Mouse (Mus musculus) embryonic facial prominence, embryonic 14.5 days (tissue): ENCODE results near the gene Rcc2. TPM values are rescaled to one million over a fixed set of nuclear protein-coding genes. Genes with fewer than 3 reads are reported as not detected.

ENCODE experiments used
- ATAC-seq: fragments of 200-750 bp; cut with Nextera tagmentation; 2 replicates; pipeline ENCODE4 v1.8.0; 2017; ENCODE audit warnings: low read depth, moderate number of reproducible peaks, moderate TSS enrichment
- DNase-seq: peaks from one replicate; pipeline ENCODE4 v3.0.0-alpha.2; 2015; ENCODE audit warnings: low spot score
- H3K27ac ChIP-seq: fragments of 300-500 bp; sonication (generic); replicated peaks from 2 replicates; pipeline ENCODE4 v1.5.1; 2014; ENCODE audit warnings: low read depth, mild to moderate bottlenecking, low read length, moderate library complexity
- H3K27me3 ChIP-seq: fragments of 300-500 bp; sonication (generic); replicated peaks from 2 replicates; pipeline ENCODE4 v1.6.1; 2014; ENCODE audit warnings: low read length; ENCODE audit not compliant: control insufficient read depth, insufficient read depth
- H3K36me3 ChIP-seq: fragments of 300-500 bp; sonication (generic); 2 replicates; pipeline ENCODE4 v1.6.1; 2014; ENCODE audit warnings: low read length, mixed read lengths; ENCODE audit not compliant: control insufficient read depth, insufficient read depth
- H3K4me1 ChIP-seq: fragments of 300-500 bp; sonication (generic); 2 replicates; pipeline ENCODE4 v1.6.1; 2014; ENCODE audit warnings: antibody characterized with exemption, low read length; ENCODE audit not compliant: control insufficient read depth, insufficient read depth
- H3K4me2 ChIP-seq: fragments of 300-500 bp; sonication (generic); 2 replicates; pipeline ENCODE4 v1.6.1; 2014; ENCODE audit warnings: low read depth, mild to moderate bottlenecking, low read length, moderate library complexity, mixed read lengths
- H3K4me3 ChIP-seq: fragments of 300-500 bp; sonication (generic); 2 replicates; pipeline ENCODE4 v1.5.1; 2014; ENCODE audit warnings: low read depth, mild to moderate bottlenecking, low read length
- H3K9ac ChIP-seq: fragments of 300-500 bp; sonication (generic); 2 replicates; pipeline ENCODE4 v1.6.1; 2014; ENCODE audit warnings: low read depth, mild to moderate bottlenecking, low read length, moderate library complexity, mixed read lengths
- H3K9me3 ChIP-seq: fragments of 300-500 bp; sonication (generic); 2 replicates; pipeline ENCODE4 v1.6.1; 2016; ENCODE audit warnings: low read length; ENCODE audit not compliant: control insufficient read depth
- WGBS: fragments of 180-500 bp; shearing (Covaris S2); extraction: QIAGEN DNeasy Blood & Tissue Kit; methylation state at CpG from one replicate; pipeline ENCODE4 v1.1.7; 2014; 5-methylcytosine and 5-hydroxymethylcytosine counted together
- polyA plus RNA-seq: library from polyadenylated mRNA; unstranded; fragments of >200 nt; fragmentation: Nextera tagmentation; extraction: Ambion mirVana; gene quantifications from 2 replicates; pipeline ENCODE4 v1.2.1, GENCODE M21; 2014

Gene Rcc2
- polyA plus RNA-seq, 1 experiment from 2014 or later: 31.6 TPM

DNA sequence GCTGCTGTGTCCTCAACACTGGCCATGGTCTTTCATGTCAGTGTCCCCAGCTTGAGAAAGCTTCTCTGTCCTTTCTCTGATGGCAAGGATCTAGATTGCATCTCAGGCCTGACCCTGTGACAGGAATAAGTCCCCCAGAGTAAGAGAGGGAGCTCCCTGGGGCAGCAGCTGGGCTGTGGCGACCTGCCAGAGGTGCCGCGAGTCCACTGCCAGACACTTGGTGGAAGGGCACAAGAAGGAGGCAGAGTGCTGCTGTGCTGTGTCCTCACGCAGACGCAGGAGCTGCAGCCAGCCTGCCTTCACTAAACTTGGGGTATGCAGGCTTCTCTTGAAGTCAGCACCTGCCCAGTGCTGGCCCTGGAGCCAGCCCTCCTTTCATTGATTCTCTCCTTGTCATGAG, 11.0 kb downstream of the Rcc2 start:
- 88% methylated on average over 5 of the region's 5 CpGs for WGBS

DNA sequence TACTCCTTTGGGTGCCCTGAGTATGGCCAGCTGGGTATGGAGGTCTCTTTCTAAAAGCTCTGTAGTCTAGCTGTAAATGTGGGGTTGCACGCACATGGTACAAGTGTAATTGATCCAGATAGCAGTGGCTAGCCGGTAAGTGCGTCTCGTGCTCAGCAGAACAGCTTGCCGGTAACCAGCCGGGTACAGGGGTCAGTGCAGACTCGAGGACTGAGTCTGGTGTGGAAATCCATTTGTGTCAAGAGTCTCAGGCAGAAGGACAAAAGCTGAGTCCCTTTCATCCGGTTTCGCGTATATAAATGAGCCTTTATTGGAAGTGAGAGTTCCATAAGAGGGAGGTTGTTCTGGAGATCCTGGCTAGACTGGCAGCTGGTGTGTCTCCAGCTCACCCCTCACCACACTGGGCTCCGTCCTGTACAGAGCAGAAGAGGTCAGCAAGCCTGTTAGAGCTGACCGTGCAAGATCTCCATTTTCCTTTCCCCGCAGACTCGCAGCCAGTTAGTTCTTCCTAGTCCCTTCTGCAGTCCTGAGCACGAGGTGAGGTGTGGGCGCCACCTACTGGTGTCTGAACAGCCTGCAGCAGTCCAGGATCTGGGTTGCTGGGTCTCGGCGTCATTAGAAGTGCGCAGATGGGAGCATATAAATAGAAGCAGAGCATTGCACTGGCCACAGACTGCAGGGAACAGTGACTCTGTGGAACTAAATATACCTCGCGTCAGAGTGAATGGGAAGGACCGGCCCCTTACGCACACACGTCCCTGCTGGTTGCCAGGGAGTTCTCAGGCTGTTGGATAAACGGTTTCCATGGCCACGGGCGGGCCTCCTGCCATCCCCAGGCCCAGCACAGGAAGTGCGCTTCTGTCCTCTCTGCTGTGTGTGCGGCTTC, 13.4 kb downstream of the Rcc2 start:
- H3K9me3 ChIP-seq: no peaks in the 10 kb centered on the region
- no peak overlapping the region for H3K27ac ChIP-seq
- H3K4me2 ChIP-seq: no peak overlapping the region
- no peaks in the 10 kb centered on the region for H3K27me3 ChIP-seq
- peak; percentile 87 for ATAC-seq
- H3K36me3 ChIP-seq: peaks cover 98% of the 10 kb centered on the region
- DNase-seq: peak; percentile 90
- H3K4me3 ChIP-seq: no peak overlapping the region
- 55% methylated on average over 29 of the region's 29 CpGs for WGBS
- H3K9ac ChIP-seq: no peak overlapping the region
- H3K4me1 ChIP-seq: no peaks in the 10 kb centered on the region

More for the DNA sequence above, 11.0 kb downstream of the Rcc2 start:
- no peak overlapping the region for H3K9ac ChIP-seq
- DNase-seq: no peak
- no peak overlapping the region for H3K4me2 ChIP-seq
- no peaks in the 10 kb centered on the region for H3K9me3 ChIP-seq
- no peak for ATAC-seq
- no peaks in the 10 kb centered on the region for H3K4me1 ChIP-seq
- peaks cover 87% of the 10 kb centered on the region for H3K36me3 ChIP-seq
- H3K4me3 ChIP-seq: no peak overlapping the region
- H3K27me3 ChIP-seq: no peaks in the 10 kb centered on the region
- H3K27ac ChIP-seq: no peak overlapping the region

DNA sequence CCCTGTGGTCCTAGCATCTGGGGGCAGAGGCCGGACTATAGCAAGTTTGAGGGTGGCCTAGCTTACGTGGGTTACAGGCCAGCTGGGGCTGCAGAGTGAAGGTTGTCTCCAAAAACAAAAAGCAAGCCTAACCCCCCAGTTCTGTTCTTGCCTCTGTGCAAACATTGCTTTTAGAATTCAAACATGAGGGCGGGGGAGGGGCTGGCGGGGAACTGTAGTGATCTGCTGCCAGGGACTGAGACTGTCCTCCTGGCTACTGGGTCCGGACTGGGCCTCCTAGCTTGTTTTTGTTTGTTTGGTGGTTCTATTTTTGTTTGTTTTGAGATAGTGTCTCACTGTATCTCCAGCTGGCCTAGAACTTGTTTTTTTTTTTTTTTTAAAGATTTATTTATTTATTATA, 14.2 kb downstream of the Rcc2 start:
- Histone ChIP-seq H3K36me3 (peaks cover 98% of the 10 kb centered on the region), H3K27ac (no peak overlapping the region), H3K4me3 (no peak overlapping the region), H3K4me1 (no peaks in the 10 kb centered on the region), H3K9me3 (no peaks in the 10 kb centered on the region), H3K27me3 (no peaks in the 10 kb centered on the region), H3K9ac (no peak overlapping the region), H3K4me2 (no peak overlapping the region)
- DNase-seq (no peak), ATAC-seq (no peak)
- 87% methylated on average over 5 of the region's 5 CpGs for WGBS

DNA sequence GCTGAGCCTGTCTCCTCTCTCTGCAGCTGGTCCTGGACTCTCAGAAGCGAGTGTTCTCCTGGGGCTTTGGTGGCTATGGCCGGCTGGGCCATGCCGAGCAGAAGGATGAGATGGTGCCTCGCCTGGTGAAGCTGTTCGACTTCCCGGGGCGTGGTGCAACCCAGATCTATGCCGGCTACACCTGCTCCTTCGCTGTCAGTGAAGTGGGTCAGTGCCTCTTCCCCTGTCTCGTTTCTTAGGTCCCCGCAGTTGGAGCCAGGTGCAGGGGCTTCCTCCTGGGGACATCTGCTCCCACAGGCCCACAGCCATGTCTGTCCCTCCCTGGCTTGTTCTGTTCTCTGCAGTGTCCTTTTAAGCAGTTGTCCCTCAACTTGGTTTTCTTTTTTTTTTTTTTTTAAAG, 16.7 kb downstream of the Rcc2 start:
- WGBS: 93% methylated on average over 11 of the region's 11 CpGs
- H3K27ac ChIP-seq: no peak overlapping the region
- no peak overlapping the region for H3K4me3 ChIP-seq
- no peak overlapping the region for H3K9ac ChIP-seq
- H3K9me3 ChIP-seq: no peaks in the 10 kb centered on the region
- no peak overlapping the region for H3K4me2 ChIP-seq
- no peak for DNase-seq
- no peaks in the 10 kb centered on the region for H3K27me3 ChIP-seq
- H3K36me3 ChIP-seq: peaks cover 98% of the 10 kb centered on the region
- ATAC-seq: no peak
- no peaks in the 10 kb centered on the region for H3K4me1 ChIP-seq

DNA sequence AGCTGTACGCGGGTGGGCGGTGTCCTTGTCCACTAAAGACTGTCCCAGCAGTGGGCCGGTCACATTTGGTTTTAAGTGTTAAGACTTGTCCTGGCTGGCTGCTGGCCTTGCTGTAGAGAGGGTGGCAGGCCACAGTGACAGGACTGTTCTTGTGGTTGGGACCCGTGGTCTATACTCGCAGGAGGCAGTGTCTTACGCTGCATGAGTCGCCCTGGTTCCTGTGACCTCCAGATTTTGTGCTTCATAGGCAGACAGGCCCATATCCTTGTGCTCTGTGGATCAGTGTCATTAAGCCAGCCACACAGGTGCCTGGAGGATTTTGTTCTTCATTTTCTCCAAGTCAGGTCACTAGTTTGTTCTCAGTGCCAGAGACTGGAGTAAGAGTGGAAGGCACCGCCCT, 18.1 kb downstream of the Rcc2 start:
- ATAC-seq (no peak), DNase-seq (no peak)
- peaks cover 97% of the 10 kb centered on the region for H3K36me3 ChIP-seq
- no peaks in the 10 kb centered on the region for H3K4me1 ChIP-seq
- H3K27ac ChIP-seq: no peak overlapping the region
- H3K4me3 ChIP-seq: no peak overlapping the region
- H3K27me3 ChIP-seq: no peaks in the 10 kb centered on the region
- 93% methylated on average over 9 of the region's 9 CpGs for WGBS
- no peaks in the 10 kb centered on the region for H3K9me3 ChIP-seq
- no peak overlapping the region for H3K9ac ChIP-seq
- H3K4me2 ChIP-seq: no peak overlapping the region

DNA sequence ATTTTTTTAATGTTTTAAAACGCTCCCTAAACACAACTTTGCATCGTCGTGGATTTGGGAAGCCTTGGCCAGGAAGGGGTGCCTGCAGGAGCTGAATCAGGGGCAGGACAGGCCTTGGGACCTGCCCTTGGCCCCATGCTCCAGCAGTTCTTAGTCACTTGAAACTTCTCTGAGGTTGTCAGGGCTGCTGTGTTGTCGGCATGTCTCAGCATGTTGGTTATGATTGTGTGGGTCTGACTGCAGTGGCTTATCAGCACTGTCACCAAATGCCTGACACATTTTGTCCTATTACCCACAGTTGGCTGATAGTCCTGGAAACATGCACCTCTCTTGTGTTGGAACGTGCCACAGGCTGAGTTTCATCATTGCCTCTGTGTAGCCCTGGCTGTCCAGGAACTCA, 19.8 kb downstream of the Rcc2 start:
- no peaks in the 10 kb centered on the region for H3K9me3 ChIP-seq
- no peaks in the 10 kb centered on the region for H3K27me3 ChIP-seq
- H3K4me2 ChIP-seq: no peak overlapping the region
- H3K9ac ChIP-seq: no peak overlapping the region
- ATAC-seq: no peak
- DNase-seq: no peak
- H3K27ac ChIP-seq: no peak overlapping the region
- H3K36me3 ChIP-seq: peaks cover 83% of the 10 kb centered on the region
- H3K4me1 ChIP-seq: no peaks in the 10 kb centered on the region
- WGBS: 86% methylated on average over 5 of the region's 5 CpGs
- no peak overlapping the region for H3K4me3 ChIP-seq

DNA sequence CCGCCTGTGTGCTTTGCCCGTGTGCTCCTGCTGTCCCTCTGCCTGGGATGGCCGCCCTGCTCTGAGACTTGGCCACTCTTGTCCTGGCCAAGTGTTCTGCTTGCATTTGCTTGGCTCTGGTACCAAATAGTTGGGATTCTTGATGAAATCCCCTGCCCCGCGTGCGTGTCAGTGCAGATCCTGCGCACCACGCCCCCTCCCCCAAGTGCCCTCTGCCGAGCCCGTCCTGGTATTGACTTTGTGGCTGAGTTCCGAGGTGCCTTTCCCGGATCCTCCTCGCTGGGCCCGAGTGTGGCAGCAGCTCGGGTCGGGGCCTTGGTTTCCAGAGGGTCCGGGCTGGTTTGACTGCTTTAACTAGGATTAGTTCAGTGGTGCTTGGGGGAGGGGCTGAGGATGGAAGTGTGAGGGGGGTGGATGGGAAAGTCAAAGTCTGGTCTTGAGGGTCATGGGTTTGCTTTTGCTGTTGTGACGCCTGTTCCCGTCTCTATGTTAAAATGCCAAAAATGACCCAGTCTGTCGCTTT, 21.7 kb downstream of the Rcc2 start:
- Histone ChIP-seq H3K27ac (no peak overlapping the region), H3K4me2 (no peak overlapping the region), H3K4me3 (no peak overlapping the region), H3K9me3 (no peaks in the 10 kb centered on the region), H3K4me1 (no peaks in the 10 kb centered on the region), H3K9ac (no peak overlapping the region), H3K27me3 (no peaks in the 10 kb centered on the region), H3K36me3 (peaks cover 63% of the 10 kb centered on the region)
- ATAC-seq (no peak), DNase-seq (no peak)
- 77% methylated on average over 20 of the region's 20 CpGs for WGBS

DNA sequence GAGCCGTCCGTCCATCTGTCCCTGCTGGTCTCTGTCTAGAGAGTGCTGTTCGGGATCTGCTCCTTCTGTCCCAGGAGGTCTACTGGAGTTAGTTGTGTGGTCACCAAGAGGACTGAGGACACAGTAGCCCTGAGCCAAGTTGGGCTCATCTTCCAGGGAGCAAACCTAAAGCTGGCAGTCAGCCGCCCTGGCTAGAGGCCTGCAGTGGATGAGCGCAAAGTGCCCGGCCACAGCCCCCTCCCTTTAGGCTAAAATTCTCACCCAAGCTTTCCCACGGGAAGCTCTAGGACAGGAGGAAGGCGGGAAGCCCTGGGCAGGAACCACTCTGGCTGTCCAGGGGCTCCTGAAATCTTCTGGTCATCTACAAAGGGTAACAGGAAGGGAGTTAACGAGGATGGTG, 22.4 kb downstream of the Rcc2 start:
- WGBS: 76% methylated on average over 9 of the region's 9 CpGs
- no peaks in the 10 kb centered on the region for H3K4me1 ChIP-seq
- ATAC-seq (no peak), DNase-seq (no peak)
- no peak overlapping the region for H3K27ac ChIP-seq
- no peak overlapping the region for H3K4me3 ChIP-seq
- H3K36me3 ChIP-seq: peaks cover 56% of the 10 kb centered on the region
- H3K27me3 ChIP-seq: no peaks in the 10 kb centered on the region
- H3K4me2 ChIP-seq: no peak overlapping the region
- no peak overlapping the region for H3K9ac ChIP-seq
- no peaks in the 10 kb centered on the region for H3K9me3 ChIP-seq

DNA sequence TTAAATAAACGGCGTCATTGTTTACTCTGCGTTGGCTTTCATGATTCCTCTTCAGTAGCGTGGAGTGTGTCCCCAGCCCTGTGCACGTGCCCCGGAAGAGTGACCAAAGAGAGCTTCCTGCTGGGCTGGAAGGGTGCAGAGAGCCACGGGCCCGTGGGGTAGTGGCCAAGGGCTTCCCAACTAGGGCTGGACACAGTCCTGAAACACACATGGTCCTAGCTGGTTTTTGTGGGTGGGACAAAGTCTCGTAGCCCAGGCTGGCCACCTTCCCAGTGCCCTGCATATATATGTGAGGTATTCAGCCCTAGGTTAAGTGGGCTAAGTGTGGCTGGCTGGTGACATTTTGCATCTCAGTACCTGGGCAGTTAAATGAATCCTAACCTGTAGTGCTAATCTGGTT, 22.9 kb downstream of the Rcc2 start:
- no peak overlapping the region for H3K4me2 ChIP-seq
- DNase-seq (no peak), ATAC-seq (no peak)
- H3K27me3 ChIP-seq: no peaks in the 10 kb centered on the region
- no peaks in the 10 kb centered on the region for H3K9me3 ChIP-seq
- WGBS: 84% methylated on average over 9 of the region's 9 CpGs
- H3K4me3 ChIP-seq: no peak overlapping the region
- no peak overlapping the region for H3K9ac ChIP-seq
- no peak overlapping the region for H3K27ac ChIP-seq
- H3K36me3 ChIP-seq: peaks cover 52% of the 10 kb centered on the region
- no peaks in the 10 kb centered on the region for H3K4me1 ChIP-seq
